Mouse (Mus musculus) lung, postnatal 0 days (tissue): ENCODE measurements at regions not wholly inside any gene's neighbourhood (a gene's known extent, or its start where the extent isn't known, plus 50 kb on each side); places are given as distances from the start of the nearest gene placed in this dataset.

ENCODE experiments used
- CTCF ChIP-seq: IDR thresholded peaks from 2 replicates; pipeline ENCODE4 v1.5.1; 2016; ENCODE audit warnings: antibody characterized with exemption, mild to moderate bottlenecking
- EP300 ChIP-seq: IDR thresholded peaks from 2 replicates; pipeline ENCODE4 v1.6.1; 2016; ENCODE audit warnings: antibody characterized with exemption, mild to moderate bottlenecking, control low read depth

GRCm38 (mm10) chr1:190307751-190308150, 137.2 kb upstream of the Prox1 start:
- TF ChIP-seq EP300: no peak
- TF ChIP-seq CTCF: no peak
